Mouse (Mus musculus) bone marrow macrophage, adult 2 months (primary cell): ENCODE measurements around the gene Anln.

Source experiments
- CTCF ChIP-seq: IDR thresholded peaks from 2 replicates; pipeline ENCODE4 v1.5.1; 2012; ENCODE audit warnings: low read depth, mild to moderate bottlenecking, low read length, moderate library complexity
- POLR2A ChIP-seq: IDR thresholded peaks from 2 replicates; pipeline ENCODE4 v1.6.1; 2012; ENCODE audit warnings: mild to moderate bottlenecking, low read depth, low read length, borderline replicate concordance

DNA sequence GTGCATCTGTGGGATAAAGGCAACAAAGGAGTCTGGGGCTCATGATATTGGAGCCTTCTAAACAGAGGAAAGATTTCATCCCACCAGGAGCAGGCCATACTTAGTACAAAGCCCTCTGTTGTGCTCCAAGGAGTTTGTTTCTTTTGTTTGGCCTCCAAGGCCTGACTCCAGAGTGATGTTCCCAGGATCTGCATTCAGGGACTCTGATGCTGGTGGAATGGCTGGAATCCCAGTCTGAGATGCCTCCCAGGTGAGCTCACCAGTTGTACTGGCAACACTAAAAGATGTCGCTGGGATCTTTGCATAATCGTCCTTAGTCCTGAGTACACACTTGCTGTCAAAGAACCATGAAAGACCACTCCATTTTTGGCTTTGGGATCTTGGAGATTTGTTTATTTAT lies 45.1 kb upstream of the Anln start:
- TF ChIP-seq POLR2A (no peak), CTCF (no peak)
